Mouse (Mus musculus): ENCODE measurements around the gene Olfml2a.

GRCm38 (mm10) chr2:38941426-38941825, 9.6 kb downstream of the Olfml2a start:
- TF ChIP-seq CTCF (IDR thresholded peaks at IDR 0.05; ENCODE audit: low read depth, low read length) (no peak), TAL1 (conservative IDR thresholded peaks at IDR 0.05; ENCODE audit: low read depth, low read length) (no peak), GATA1 (IDR thresholded peaks at IDR 0.05; ENCODE audit: borderline replicate concordance, low read length) (no peak), GATA2 (IDR thresholded peaks at IDR 0.05; ENCODE audit: borderline replicate concordance, low read depth, low read length) (no peak)

Data from G1E (cell line).